In the genomic region with DNA sequence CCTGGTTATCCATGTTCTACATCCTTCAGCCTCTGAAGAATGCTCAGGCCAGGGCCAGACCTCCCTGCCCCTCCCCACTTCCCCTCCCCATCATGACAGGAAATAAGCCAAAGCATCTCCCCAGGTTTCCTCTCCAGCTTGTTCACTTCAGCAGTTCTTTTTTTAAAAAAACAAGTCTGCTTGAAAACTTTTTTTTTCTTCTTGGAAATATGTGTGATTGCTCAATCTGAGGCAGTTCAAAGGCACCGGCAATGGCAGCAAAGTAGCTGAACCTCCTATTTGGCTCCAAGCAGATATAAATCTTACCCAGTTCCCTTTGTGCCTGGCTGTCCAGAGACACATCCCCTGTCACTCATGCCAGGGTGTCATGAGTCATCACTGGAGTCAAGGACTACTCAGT, we compare ENCODE assay signal across 11 mouse cellular contexts. TPM values are rescaled to one million over a fixed set of nuclear protein-coding genes. Genes with fewer than 3 reads are reported as not detected.
DNase-seq lines count a peak whose midpoint lies in the region; ATAC-seq lines count a peak whose summit lies in the region.
"Had no signal": no experiment of that assay in that cellular context is flagged by ENCODE, and none has a peak within 500 bp of the region (broad histone marks: within the 10 kb centered on the region; RNA-seq: fewer than 3 reads in every experiment).

No protein-coding gene starts in this region.

- WGBS in liver, embryonic 13.5 days (ENCODE audit: insufficient replicate concordance), result 19% methylated on average over 1 of the region's 1 CpGs

- H3K4me2 ChIP-seq in liver, embryonic 13.5 days, result no peak overlapping the region
- H3K4me2 ChIP-seq: midbrain, embryonic 12.5 days had no signal

- peak; percentile 31 for DNase-seq in gastrocnemius, adult 18-20 months (ENCODE audit: low spot score)
- DNase-seq in gastrocnemius, adult 8-10 months (ENCODE audit: low spot score in 2 of 2), result no peak
- DNase-seq in thymus, postnatal 0 days (ENCODE audit: low spot score), result peak; percentile 14
- no peak for DNase-seq in thymus, postnatal 10 days (ENCODE audit: low spot score in 2 of 2)
- DNase-seq in liver, embryonic 13.5 days, result no peak
- DNase-seq in layer of hippocampus, postnatal 36 days, result no peak
- DNase-seq in frontal cortex, postnatal 36 days (ENCODE audit: low spot score in 2 of 2), result no peak
- DNase-seq in gastrocnemius, postnatal 4 days (ENCODE audit: low spot score in 2 of 2), result no peak
- DNase-seq: right cerebral cortex, postnatal 4 days had no signal

- H3K9me3 ChIP-seq in liver, embryonic 13.5 days (replicated peaks), result no peaks in the 10 kb centered on the region
- H3K9me3 ChIP-seq: midbrain, embryonic 12.5 days had no signal

- no peak for ATAC-seq in liver, embryonic 13.5 days (ENCODE audit: low read depth)

- no peak overlapping the region for H3K4me3 ChIP-seq in liver, embryonic 13.5 days (replicated peaks)
- H3K4me3 ChIP-seq: erythroblast, embryonic 14.5 days; midbrain, embryonic 12.5 days had no signal

- 0 out of 2 replicates have a peak, but pooled peaks cover 3% of the 10 kb centered on the region for H3K27me3 ChIP-seq in liver, embryonic 13.5 days
- H3K27me3 ChIP-seq: midbrain, embryonic 12.5 days had no signal

- H3K27ac ChIP-seq in liver, embryonic 13.5 days, result 0 out of 2 replicates have a peak overlapping the region, but pooled peaks have one; percentile 11
- H3K27ac ChIP-seq: midbrain, embryonic 12.5 days had no signal

- H3K4me1 ChIP-seq in liver, embryonic 13.5 days (replicated peaks), result peaks cover 24% of the 10 kb centered on the region
- H3K4me1 ChIP-seq: midbrain, embryonic 12.5 days had no signal

- no peaks in the 10 kb centered on the region for H3K36me3 ChIP-seq in liver, embryonic 13.5 days
- H3K36me3 ChIP-seq: midbrain, embryonic 12.5 days had no signal

- no peak overlapping the region for H3K9ac ChIP-seq in liver, embryonic 13.5 days
- H3K9ac ChIP-seq: midbrain, embryonic 12.5 days had no signal

RNA-seq across cellular contexts. Expression of gene Mrvi1, which starts 29.1 kb away (rescaled TPM):
- total RNA-seq in gastrocnemius, adult 18-20 months (2021), result 1 to 10 TPM; 4.7 to 5.2 TPM
- 1 to 10 TPM; 4.0 to 5.6 (median 4.2) TPM for total RNA-seq in gastrocnemius, adult 8-10 months (2022)
- 0.92 and 1.1 TPM in 2 replicates for polyA plus RNA-seq in thymus, postnatal 0 days (2015; fragmentation: Nextera tagmentation; extraction: Ambion mirVana)
- polyA plus RNA-seq in liver, embryonic 13.5 days (2015; fragmentation: Nextera tagmentation; extraction: Ambion mirVana), result 6.2 and 9.4 TPM in 2 replicates
- total RNA-seq in layer of hippocampus, postnatal 36 days (2021), result 1 to 10 TPM; 1.3 to 2.7 TPM
- total RNA-seq in gastrocnemius, postnatal 4 days (2021), result 1 to 10 TPM; 9.0 to 9.2 TPM

Comparison
In these comparisons a context has a peak if more than half of its experiments do, and no peak if none do; other contexts are left out.
1. DNase-seq: peak in gastrocnemius, adult 18-20 months (single experiment) and thymus, postnatal 0 days (single experiment); none in gastrocnemius, adult 8-10 months (0 of 2), thymus, postnatal 10 days (0 of 2), liver, embryonic 13.5 days (single experiment), layer of hippocampus, postnatal 36 days (0 of 2), frontal cortex, postnatal 36 days (0 of 2) and gastrocnemius, postnatal 4 days (0 of 2).